8 mouse cellular contexts compared by ENCODE assay signal in the genomic region with DNA sequence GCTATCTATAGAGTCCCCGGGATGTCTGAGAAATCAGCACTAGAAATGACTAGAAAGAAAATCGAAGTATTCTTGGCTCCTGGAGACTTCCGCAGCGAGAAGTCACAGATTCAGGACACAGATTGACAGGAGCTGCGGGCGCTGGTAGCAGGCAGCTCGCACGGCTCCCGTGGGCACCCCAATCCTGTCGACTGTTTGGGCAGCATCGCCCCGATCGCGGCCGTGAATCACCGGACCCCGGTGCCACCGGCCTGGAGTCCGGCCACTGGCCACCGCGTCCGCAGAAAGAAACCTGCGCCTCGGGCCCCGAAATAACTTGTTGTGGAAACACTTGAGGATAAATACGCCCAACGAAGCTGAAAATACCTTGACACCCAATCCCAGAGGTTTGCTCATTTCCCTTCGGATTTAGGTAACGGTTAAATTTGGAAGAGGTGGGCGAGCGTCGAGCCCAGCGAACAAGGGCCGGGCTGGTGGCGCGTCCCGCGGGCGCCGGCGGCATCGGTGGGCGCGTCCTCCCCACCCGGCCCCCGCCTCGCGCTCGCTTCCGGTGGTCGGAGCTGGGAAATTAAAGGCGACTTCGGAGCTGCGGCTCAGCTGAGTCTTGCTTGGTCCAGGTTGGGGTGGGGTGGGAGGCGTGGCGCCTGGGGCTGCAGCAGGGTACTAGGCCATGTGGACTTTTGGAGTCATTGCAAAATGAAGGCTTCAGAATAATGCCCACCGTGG. TPM values are rescaled to one million over a fixed set of nuclear protein-coding genes. Genes with fewer than 3 reads are reported as not detected.
A peak's percentile ranks its signal among the peaks of the same experiment; 100 is the strongest.
DNase-seq lines count a peak whose midpoint lies in the region; ATAC-seq and TF ChIP-seq lines count a peak whose summit lies in the region.

No protein-coding gene starts in this region.

- ATAC-seq in lung, embryonic 14.5 days (ENCODE audit: insufficient read depth): 0 out of 2 replicates have a peak, but pooled peaks have one; percentile 13
- no peak for ATAC-seq in heart, embryonic 16.5 days (replicated peaks; ENCODE audit: extremely low read depth, insufficient read depth, low FRiP score)
- no peak for ATAC-seq in limb, embryonic 14.5 days (ENCODE audit: low FRiP score, low read depth)
- ATAC-seq in cerebellum, adult (ENCODE audit: insufficient number of reproducible peaks, low FRiP score, low TSS enrichment): no peak
- no peak for ATAC-seq in erythroid progenitor cell, adult 5-6 weeks (replicated peaks; ENCODE audit: low FRiP score, poor library complexity, severe bottlenecking)

- H3K9me3 ChIP-seq in lung, embryonic 14.5 days (ENCODE audit: low read depth, low read length): no peaks in the 10 kb centered on the region
- H3K9me3 ChIP-seq in heart, embryonic 16.5 days (replicated peaks; ENCODE audit: control insufficient read depth, low read length): no peaks in the 10 kb centered on the region
- H3K9me3 ChIP-seq in limb, embryonic 14.5 days (ENCODE audit: control insufficient read depth, low read length): no peaks in the 10 kb centered on the region

- peak; percentile 27 for DNase-seq in lung, embryonic 14.5 days
- DNase-seq in lung, postnatal 10 days: no peak
- DNase-seq in limb, embryonic 14.5 days (ENCODE audit: low spot score): no peak
- peak; percentile 33 for DNase-seq in retina, embryonic 14.5 days (ENCODE audit: low spot score)

- H3K4me2 ChIP-seq in lung, embryonic 14.5 days: peak overlapping the region; percentile 60
- H3K4me2 ChIP-seq in heart, embryonic 16.5 days (ENCODE audit: low read depth, low read length): peak overlapping the region; percentile 77
- H3K4me2 ChIP-seq in limb, embryonic 14.5 days (replicated peaks; ENCODE audit: low read depth, low read length, severe bottlenecking): peak overlapping the region; percentile 43

- H3K36me3 ChIP-seq in lung, embryonic 14.5 days (ENCODE audit: insufficient read depth): no peaks in the 10 kb centered on the region
- H3K36me3 ChIP-seq in heart, embryonic 16.5 days (ENCODE audit: control insufficient read depth, insufficient read depth): no peaks in the 10 kb centered on the region
- H3K36me3 ChIP-seq in limb, embryonic 14.5 days (ENCODE audit: control insufficient read depth, insufficient read depth, low read length): no peaks in the 10 kb centered on the region

- WGBS in lung, embryonic 14.5 days: under 1% methylated on average over 57 of the region's 57 CpGs
- under 1% methylated on average over 57 of the region's 57 CpGs for WGBS in bone marrow, adult 2 months
- under 1% methylated on average over 57 of the region's 57 CpGs for whole genome bisulfite sequencing in heart, embryonic 16.5 days
- under 1% methylated on average over 57 of the region's 57 CpGs for WGBS in limb, embryonic 14.5 days

- H3K4me1 ChIP-seq in lung, embryonic 14.5 days (ENCODE audit: insufficient read depth): peaks cover 10% of the 10 kb centered on the region
- H3K4me1 ChIP-seq in bone marrow, adult 2 months (ENCODE audit: control insufficient read depth, insufficient read depth, low read length): no peaks in the 10 kb centered on the region; the same call in 1 of the 2 replicates
- H3K4me1 ChIP-seq in heart, embryonic 16.5 days (ENCODE audit: control insufficient read depth, insufficient read depth, low read length): peaks cover 42% of the 10 kb centered on the region
- peaks cover 35% of the 10 kb centered on the region for H3K4me1 ChIP-seq in limb, embryonic 14.5 days (ENCODE audit: control insufficient read depth, insufficient read depth, low read length)

- TF ChIP-seq CTCF in lung, embryonic 14.5 days (IDR thresholded peaks at IDR 0.05; ENCODE audit: low read depth): no peak
- no peak for TF ChIP-seq CTCF in bone marrow, adult 2 months (IDR thresholded peaks at IDR 0.05; ENCODE audit: control insufficient read depth, insufficient read depth, low read length)

- H3K27ac ChIP-seq in lung, embryonic 14.5 days (ENCODE audit: low read depth): no peak overlapping the region
- peak overlapping the region; percentile 87 for H3K27ac ChIP-seq in bone marrow, adult 2 months (ENCODE audit: control insufficient read depth, insufficient read depth, low read depth, low read length, poor library complexity)
- H3K27ac ChIP-seq in heart, embryonic 16.5 days (ENCODE audit: low read length): peak overlapping the region; percentile 23; the same call in 1 of the 2 replicates
- no peak overlapping the region for H3K27ac ChIP-seq in limb, embryonic 14.5 days (replicated peaks; ENCODE audit: low read depth, low read length)

- TF ChIP-seq POLR2A in bone marrow, adult 2 months (IDR thresholded peaks at IDR 0.05; ENCODE audit: borderline replicate concordance, control insufficient read depth, low read depth, low read length): no peak
- no peak for TF ChIP-seq POLR2A in limb, embryonic 14.5 days (IDR thresholded peaks at IDR 0.05; ENCODE audit: borderline replicate concordance, extremely low read depth, insufficient read depth, insufficient read length)

- H3K4me3 ChIP-seq in lung, embryonic 14.5 days (ENCODE audit: low read depth, low read length): peak overlapping the region; percentile 26
- peak overlapping the region; percentile 68 for H3K4me3 ChIP-seq in bone marrow, adult 2 months (replicated peaks; ENCODE audit: control insufficient read depth, low read depth, low read length)
- H3K4me3 ChIP-seq in heart, embryonic 16.5 days (ENCODE audit: low read length): peak overlapping the region; percentile 54
- H3K4me3 ChIP-seq in limb, embryonic 14.5 days (replicated peaks; ENCODE audit: low read length): peak overlapping the region; percentile 19

- H3K9ac ChIP-seq in lung, embryonic 14.5 days: no peak overlapping the region
- H3K9ac ChIP-seq in heart, embryonic 16.5 days (ENCODE audit: low read length): peak overlapping the region; percentile 41; the same call in 1 of the 2 replicates
- no peak overlapping the region for H3K9ac ChIP-seq in limb, embryonic 14.5 days (ENCODE audit: low read depth, low read length, severe bottlenecking)

- peaks cover 85% of the 10 kb centered on the region for H3K27me3 ChIP-seq in lung, embryonic 14.5 days (ENCODE audit: insufficient read depth, low read length)
- peaks cover 73% of the 10 kb centered on the region for H3K27me3 ChIP-seq in heart, embryonic 16.5 days (ENCODE audit: control insufficient read depth, insufficient read depth, low read length)
- H3K27me3 ChIP-seq in limb, embryonic 14.5 days (ENCODE audit: control insufficient read depth, insufficient read depth, low read length): peaks cover 79% of the 10 kb centered on the region

RNA-seq across cellular contexts. Expression of a gene that starts 0.6 kb away (rescaled TPM):
- 0.07 and 0.14 TPM in 2 replicates for polyA plus RNA-seq in lung, embryonic 14.5 days (2014; fragmentation: Nextera tagmentation; extraction: Ambion mirVana)
- 9.0 and 21.1 TPM in 2 replicates for polyA plus RNA-seq in bone marrow, adult 2 months (2011; ENCODE audit: insufficient read depth, insufficient read length, low replicate concordance, missing spikeins)
- polyA plus RNA-seq in heart, embryonic 16.5 days (2015; fragmentation: Nextera tagmentation; extraction: Ambion mirVana): 0.94 and 3.0 TPM in 2 replicates
- polyA plus RNA-seq in limb, embryonic 14.5 days (2012; rRNA removed): 1.6 and 1.9 TPM in 2 replicates
- 0.40 and 0.55 TPM in 2 replicates for polyA plus RNA-seq in limb, embryonic 14.5 days (2014; fragmentation: Nextera tagmentation; extraction: Ambion mirVana)
- 4.7 and 5.0 TPM in 2 replicates for total RNA-seq in erythroid progenitor cell, adult 5-6 weeks (2015; ENCODE audit: low replicate concordance)
- 4.5 and 6.3 TPM in 2 replicates for total RNA-seq in erythroid progenitor cell, adult 5-6 weeks (2017; ENCODE audit: low replicate concordance)

Comparison
In these comparisons a context has a peak if more than half of its experiments do, and no peak if none do; other contexts are left out.
1. DNase-seq: peak in lung, embryonic 14.5 days (single experiment) and retina, embryonic 14.5 days (single experiment); none in lung, postnatal 10 days (single experiment) and limb, embryonic 14.5 days (single experiment).
2. H3K27ac ChIP-seq: peak in bone marrow, adult 2 months (single experiment) and heart, embryonic 16.5 days (single experiment); none in lung, embryonic 14.5 days (single experiment) and limb, embryonic 14.5 days (single experiment).
3. Peak in every context shown above with its lines, with median percentiles within 50 percentile points of each other: H3K4me2 ChIP-seq and H3K4me3 ChIP-seq.